Mouse (Mus musculus): Measurements from ENCODE around the gene Pnpla7. TPM values are rescaled to one million over a fixed set of nuclear protein-coding genes. Genes with fewer than 3 reads are reported as not detected.
"Not testable (repeated sequence)": the region's sequence is repeated elsewhere in the genome, so short reads cannot be mapped to it uniquely, and the experiment has no call there.

The Pnpla7 gene
- polyA plus RNA-seq, 1 experiment from 2014 or later = 3.8 TPM

DNA sequence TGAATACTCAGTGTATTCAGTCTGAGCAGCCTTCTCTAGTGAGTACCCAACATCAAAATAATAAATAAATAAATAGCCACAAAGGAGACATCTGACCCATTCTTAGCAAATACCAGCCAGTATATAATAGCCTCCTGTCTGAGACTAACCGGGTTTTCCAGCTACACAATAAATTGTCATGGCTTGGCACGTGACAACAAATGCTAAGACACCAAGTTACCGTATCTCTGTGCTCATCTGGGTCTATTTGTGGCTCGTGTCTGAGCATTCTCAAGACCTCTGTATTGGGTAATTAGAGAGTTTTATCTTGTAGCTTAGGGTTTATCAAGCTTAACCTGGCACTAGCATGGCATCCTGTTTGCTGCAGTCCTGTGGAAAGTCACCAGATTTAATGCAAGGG, 33.7 kb upstream of the Pnpla7 start:
- H3K27ac ChIP-seq (ENCODE audit: low read length) = no peak overlapping the region
- H3K36me3 ChIP-seq (ENCODE audit: control insufficient read depth, insufficient read depth, low read length) = no peaks in the 10 kb centered on the region
- H3K4me2 ChIP-seq (ENCODE audit: low read length) = no peak overlapping the region
- WGBS = 87% methylated on average over 4 of the region's 4 CpGs
- no peak overlapping the region for H3K9ac ChIP-seq (ENCODE audit: low read depth, low read length)
- no peak overlapping the region for H3K4me3 ChIP-seq (ENCODE audit: low read depth, low read length)
- no peaks in the 10 kb centered on the region for H3K4me1 ChIP-seq (ENCODE audit: control insufficient read depth, insufficient read depth, low read length)
- no peaks in the 10 kb centered on the region for H3K27me3 ChIP-seq (ENCODE audit: control insufficient read depth, insufficient read depth, low read depth, low read length)
- no peak for ATAC-seq
- H3K9me3 ChIP-seq (replicated peaks; ENCODE audit: control insufficient read depth, low read length, poor library complexity, severe bottlenecking) = no peaks in the 10 kb centered on the region

DNA sequence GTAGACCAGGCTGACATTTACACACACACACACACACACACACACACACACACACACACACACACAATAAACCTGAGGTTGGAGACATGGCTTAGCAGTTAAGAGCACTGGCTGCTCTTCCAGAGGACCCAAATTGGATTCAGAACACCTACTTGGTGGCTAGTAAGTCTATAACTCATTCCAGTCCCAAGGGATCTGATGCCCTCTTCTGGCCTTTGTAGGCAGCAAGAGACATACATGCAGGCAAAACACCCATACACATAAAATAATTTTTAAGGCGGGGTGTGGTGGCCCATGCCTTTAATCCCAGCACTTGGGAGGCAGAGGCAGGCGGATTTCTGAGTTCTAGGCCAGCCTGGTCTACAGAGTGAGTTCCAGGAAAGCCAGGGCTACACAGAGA, 31.5 kb upstream of the Pnpla7 start:
- 58% methylated on average over 2 of the region's 2 CpGs for WGBS

DNA sequence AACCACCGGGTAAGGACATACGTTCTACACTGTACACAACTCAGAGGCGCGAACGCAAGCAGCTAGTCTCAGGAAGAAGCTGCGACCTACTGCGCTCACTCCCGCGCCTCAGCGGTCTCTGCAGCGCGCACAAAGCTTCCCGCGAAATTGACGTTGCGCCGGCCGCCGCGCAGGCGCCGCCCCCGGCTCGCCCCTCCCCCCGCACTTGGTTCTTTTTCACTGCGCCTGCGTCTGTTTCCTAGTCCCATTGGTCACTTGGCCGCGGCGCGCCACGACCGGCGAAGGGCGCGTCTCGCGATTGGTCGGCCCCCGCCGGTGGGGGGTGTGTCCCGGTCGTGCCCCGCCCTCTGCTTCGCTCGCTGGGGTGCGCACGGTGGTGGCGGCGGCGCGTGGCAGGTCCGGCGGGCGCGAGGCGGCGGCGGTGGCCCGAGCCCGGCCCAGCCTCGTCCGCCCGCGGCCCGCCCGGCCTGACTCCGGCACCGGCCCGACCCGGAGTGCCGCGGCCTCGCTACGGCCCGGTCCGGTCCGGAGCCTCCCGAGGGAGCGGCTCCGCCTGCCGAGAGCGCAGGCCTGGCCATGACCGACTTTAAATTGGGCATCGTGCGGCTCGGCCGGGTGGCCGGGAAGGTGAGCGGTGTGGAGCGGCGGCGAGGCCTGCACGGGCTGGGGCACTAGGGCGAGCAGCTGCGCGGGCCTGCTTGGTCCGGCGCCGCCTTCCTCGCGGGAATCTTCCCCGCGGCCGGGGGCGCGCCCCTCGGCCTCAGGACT, 26.2 kb upstream of the Pnpla7 start, which contains the start of gene Zmynd19:
Zmynd19 (plus strand) TSS at position 372 of the 768 bp plus-strand sequence.
- WGBS = 0% methylated on average over 87 of the region's 108 CpGs
- H3K27me3 ChIP-seq (ENCODE audit: control insufficient read depth, insufficient read depth, low read depth, low read length) = no peaks in the 10 kb centered on the region
- peak; percentile 97 for ATAC-seq

More for the DNA sequence above, 31.5 kb upstream of the Pnpla7 start:
- H3K9me3 ChIP-seq (replicated peaks; ENCODE audit: control insufficient read depth, low read length, poor library complexity, severe bottlenecking); H3K4me1 ChIP-seq (ENCODE audit: control insufficient read depth, insufficient read depth, low read length); ATAC-seq; H3K4me2 ChIP-seq (ENCODE audit: low read length); H3K9ac ChIP-seq (ENCODE audit: low read depth, low read length); H3K4me3 ChIP-seq (ENCODE audit: low read depth, low read length); H3K27me3 ChIP-seq (ENCODE audit: control insufficient read depth, insufficient read depth, low read depth, low read length); H3K36me3 ChIP-seq (ENCODE audit: control insufficient read depth, insufficient read depth, low read length); H3K27ac ChIP-seq (ENCODE audit: low read length): not testable (repeated sequence)

DNA sequence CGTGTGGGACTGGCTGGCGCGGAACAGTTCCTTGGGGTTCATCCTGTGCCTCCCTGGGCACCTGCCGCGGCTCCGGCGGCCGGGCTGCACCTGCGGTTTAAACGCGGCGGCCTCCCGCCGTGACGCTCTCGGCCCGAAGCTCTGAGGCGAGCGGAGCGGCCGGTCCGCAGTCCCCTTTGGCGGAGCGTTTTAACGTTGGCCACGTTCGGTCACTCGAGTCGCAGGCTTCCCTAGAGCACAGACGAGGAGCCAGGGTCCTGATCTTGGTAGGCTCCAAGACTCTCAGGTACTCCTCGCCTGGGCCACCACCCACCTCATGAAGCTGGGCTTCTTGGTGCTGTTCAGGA, 25.7 kb upstream of the Pnpla7 start:
- Histone ChIP-seq H3K27ac (ENCODE audit: low read length) (peak overlapping the region; percentile 69), H3K4me2 (ENCODE audit: low read length) (peak overlapping the region; percentile 96), H3K9me3 (replicated peaks; ENCODE audit: control insufficient read depth, low read length, poor library complexity, severe bottlenecking) (no peaks in the 10 kb centered on the region), H3K36me3 (ENCODE audit: control insufficient read depth, insufficient read depth, low read length) (peaks cover 16% of the 10 kb centered on the region), H3K4me1 (ENCODE audit: control insufficient read depth, insufficient read depth, low read length) (peaks cover 16% of the 10 kb centered on the region), H3K9ac (ENCODE audit: low read depth, low read length) (peak overlapping the region; percentile 89), H3K4me3 (ENCODE audit: low read depth, low read length) (peak overlapping the region; percentile 98), H3K27me3 (ENCODE audit: control insufficient read depth, insufficient read depth, low read depth, low read length) (no peaks in the 10 kb centered on the region)
- WGBS = under 1% methylated on average over 30 of the region's 31 CpGs
- ATAC-seq = 0 out of 2 replicates have a peak, but pooled peaks have one; percentile 15

More for the DNA sequence above, 26.2 kb upstream of the Pnpla7 start, which contains the start of gene Zmynd19:
- H3K4me2 ChIP-seq (ENCODE audit: low read length) = peak within 1 kb of the TSS; percentile 96
- peaks cover 12% of the 10 kb centered on the region for H3K36me3 ChIP-seq (ENCODE audit: control insufficient read depth, insufficient read depth, low read length)
- peak within 1 kb of the TSS; percentile 98 for H3K4me3 ChIP-seq (ENCODE audit: low read depth, low read length)
- peaks cover 16% of the 10 kb centered on the region for H3K4me1 ChIP-seq (ENCODE audit: control insufficient read depth, insufficient read depth, low read length)
- peak within 1 kb of the TSS; percentile 69 for H3K27ac ChIP-seq (ENCODE audit: low read length)
- H3K9ac ChIP-seq (ENCODE audit: low read depth, low read length) = peak within 1 kb of the TSS; percentile 89
- no peaks in the 10 kb centered on the region for H3K9me3 ChIP-seq (replicated peaks; ENCODE audit: control insufficient read depth, low read length, poor library complexity, severe bottlenecking)

DNA sequence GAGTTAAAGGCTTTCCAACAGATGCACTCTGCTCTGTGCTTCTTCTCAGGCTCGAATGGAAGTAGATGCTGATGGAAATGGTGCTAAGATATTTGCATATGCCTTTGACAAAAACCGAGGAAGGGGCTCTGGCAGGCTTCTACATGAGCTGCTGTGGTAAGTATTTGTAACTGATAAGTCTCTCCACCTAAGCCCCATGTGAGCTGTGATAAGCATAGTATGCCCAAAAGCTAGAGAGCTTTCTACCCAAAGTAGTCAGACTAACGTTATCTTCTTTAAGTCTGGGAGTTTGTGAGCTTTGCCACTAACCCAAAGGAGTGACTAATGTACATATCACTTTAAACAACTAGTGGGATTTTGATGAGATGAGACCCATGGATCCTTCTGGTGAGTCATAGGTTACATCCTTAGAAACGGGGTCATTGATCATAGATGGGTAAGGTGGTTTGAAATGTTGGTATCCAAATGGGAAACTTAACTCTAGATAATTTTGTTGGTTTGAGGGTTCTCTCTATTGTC, 23.2 kb upstream of the Pnpla7 start:
- Histone ChIP-seq H3K4me1 (ENCODE audit: control insufficient read depth, insufficient read depth, low read length) (peaks cover 16% of the 10 kb centered on the region), H3K27ac (ENCODE audit: low read length) (no peak overlapping the region), H3K9me3 (replicated peaks; ENCODE audit: control insufficient read depth, low read length, poor library complexity, severe bottlenecking) (no peaks in the 10 kb centered on the region), H3K36me3 (ENCODE audit: control insufficient read depth, insufficient read depth, low read length) (peaks cover 18% of the 10 kb centered on the region), H3K9ac (ENCODE audit: low read depth, low read length) (no peak overlapping the region), H3K4me2 (ENCODE audit: low read length) (no peak overlapping the region), H3K27me3 (ENCODE audit: control insufficient read depth, insufficient read depth, low read depth, low read length) (no peaks in the 10 kb centered on the region), H3K4me3 (ENCODE audit: low read depth, low read length) (no peak overlapping the region)
- 91% methylated on average over 4 of the region's 4 CpGs for WGBS
- no peak for ATAC-seq

DNA sequence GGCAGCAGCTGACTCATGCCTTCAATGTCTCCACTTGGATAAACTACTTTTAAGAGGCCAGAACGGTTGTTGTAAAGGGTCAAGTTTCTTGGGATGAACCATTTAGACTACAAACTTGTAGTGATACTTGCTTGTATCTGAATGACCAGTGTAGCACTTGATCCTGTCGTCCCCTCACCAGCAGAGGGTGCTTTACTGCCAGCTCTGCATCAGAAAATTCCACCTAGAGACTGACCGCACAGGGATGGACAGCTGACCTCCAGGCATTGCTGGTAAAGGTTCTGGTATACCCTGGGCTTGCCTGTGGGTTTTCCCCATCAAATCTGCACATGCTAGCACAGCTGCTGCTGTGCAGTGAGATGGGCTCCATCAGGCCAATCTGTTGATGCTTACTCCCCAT, 14.9 kb upstream of the Pnpla7 start:
- H3K4me1 ChIP-seq (ENCODE audit: control insufficient read depth, insufficient read depth, low read length) = peaks cover 7% of the 10 kb centered on the region
- WGBS = 26% methylated on average over 3 of the region's 3 CpGs
- H3K4me2 ChIP-seq (ENCODE audit: low read length) = no peak overlapping the region
- no peak overlapping the region for H3K4me3 ChIP-seq (ENCODE audit: low read depth, low read length)
- H3K36me3 ChIP-seq (ENCODE audit: control insufficient read depth, insufficient read depth, low read length) = peaks cover 16% of the 10 kb centered on the region
- no peak overlapping the region for H3K9ac ChIP-seq (ENCODE audit: low read depth, low read length)
- H3K27ac ChIP-seq (ENCODE audit: low read length) = no peak overlapping the region
- H3K9me3 ChIP-seq (replicated peaks; ENCODE audit: control insufficient read depth, low read length, poor library complexity, severe bottlenecking) = no peaks in the 10 kb centered on the region
- no peak for ATAC-seq
- H3K27me3 ChIP-seq (ENCODE audit: control insufficient read depth, insufficient read depth, low read depth, low read length) = no peaks in the 10 kb centered on the region

DNA sequence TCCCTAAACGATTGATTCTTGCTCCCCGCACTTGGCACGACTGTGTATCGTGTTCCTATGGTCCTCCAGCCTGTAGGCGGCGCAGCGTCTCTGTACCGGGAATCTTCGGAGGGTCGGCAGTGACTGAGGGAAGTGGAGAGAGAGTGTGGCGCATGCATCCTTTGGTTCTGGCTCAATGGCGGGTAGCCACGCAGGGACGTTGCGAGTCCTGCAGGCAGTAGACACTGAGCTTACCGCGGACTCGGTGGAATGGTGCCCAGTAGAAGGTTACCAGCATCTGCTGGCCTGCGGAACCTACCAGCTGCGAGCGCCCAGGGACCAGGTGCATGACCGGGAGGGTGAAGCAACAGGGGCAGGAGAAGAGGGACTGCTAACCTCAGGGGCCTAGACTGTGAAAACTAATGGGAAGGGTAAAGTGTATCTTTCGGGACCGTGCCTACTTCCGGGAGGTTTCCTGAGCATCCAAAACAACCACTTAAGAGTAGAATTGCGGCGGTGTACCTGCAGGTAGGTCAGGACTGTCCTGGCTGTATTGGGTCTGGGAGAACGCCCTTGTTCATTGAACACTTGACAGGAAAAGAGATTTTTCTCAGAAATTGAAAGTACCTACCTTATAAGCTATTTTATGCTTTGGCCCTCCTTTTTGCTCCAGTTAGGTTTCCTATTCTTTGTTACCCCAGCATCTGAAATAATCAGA, 13.4 kb upstream of the Pnpla7 start, which contains the start of gene Dph7:
Dph7 (plus strand) TSS at position 97 of the 697 bp plus-strand sequence.
- WGBS = under 1% methylated on average over 28 of the region's 28 CpGs
- Histone ChIP-seq H3K36me3 (ENCODE audit: control insufficient read depth, insufficient read depth, low read length) (peaks cover 22% of the 10 kb centered on the region), H3K4me3 (ENCODE audit: low read depth, low read length) (peak within 1 kb of the TSS; percentile 85), H3K4me2 (ENCODE audit: low read length) (peak within 1 kb of the TSS; percentile 90), H3K9ac (ENCODE audit: low read depth, low read length) (peak within 1 kb of the TSS; percentile 82), H3K9me3 (replicated peaks; ENCODE audit: control insufficient read depth, low read length, poor library complexity, severe bottlenecking) (no peaks in the 10 kb centered on the region), H3K27ac (ENCODE audit: low read length) (peak within 1 kb of the TSS; percentile 48), H3K27me3 (ENCODE audit: control insufficient read depth, insufficient read depth, low read depth, low read length) (no peaks in the 10 kb centered on the region), H3K4me1 (ENCODE audit: control insufficient read depth, insufficient read depth, low read length) (peaks cover 7% of the 10 kb centered on the region)
- ATAC-seq = peak; percentile 96

DNA sequence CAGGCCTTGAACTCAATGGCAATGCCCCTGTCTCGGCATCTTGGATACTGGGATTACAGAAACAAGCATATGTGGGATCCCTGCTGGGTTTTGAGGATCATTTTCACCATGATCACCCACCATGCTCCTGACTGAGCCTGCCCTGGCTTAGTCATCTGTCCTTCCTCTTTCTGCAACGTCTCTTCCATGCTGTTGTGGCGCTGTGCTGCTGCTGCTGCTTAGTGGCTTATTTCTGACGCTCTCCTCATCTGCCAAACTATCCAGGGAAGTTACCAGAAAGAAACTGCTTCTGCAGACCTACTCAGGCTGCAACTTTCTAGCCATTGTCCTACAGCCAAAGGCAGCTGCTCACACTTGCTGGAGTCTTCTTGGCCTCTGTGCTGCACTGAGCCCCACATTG, 5.4 kb upstream of the Pnpla7 start:
- Histone ChIP-seq H3K9ac (ENCODE audit: low read depth, low read length) (no peak overlapping the region), H3K36me3 (ENCODE audit: control insufficient read depth, insufficient read depth, low read length) (peaks cover 32% of the 10 kb centered on the region), H3K4me2 (ENCODE audit: low read length) (no peak overlapping the region), H3K4me1 (ENCODE audit: control insufficient read depth, insufficient read depth, low read length) (peaks cover 10% of the 10 kb centered on the region), H3K9me3 (replicated peaks; ENCODE audit: control insufficient read depth, low read length, poor library complexity, severe bottlenecking) (no peaks in the 10 kb centered on the region), H3K27me3 (ENCODE audit: control insufficient read depth, insufficient read depth, low read depth, low read length) (no peaks in the 10 kb centered on the region), H3K4me3 (ENCODE audit: low read depth, low read length) (no peak overlapping the region), H3K27ac (ENCODE audit: low read length) (no peak overlapping the region)
- ATAC-seq = no peak
- WGBS = 80% methylated on average over 4 of the region's 4 CpGs

DNA sequence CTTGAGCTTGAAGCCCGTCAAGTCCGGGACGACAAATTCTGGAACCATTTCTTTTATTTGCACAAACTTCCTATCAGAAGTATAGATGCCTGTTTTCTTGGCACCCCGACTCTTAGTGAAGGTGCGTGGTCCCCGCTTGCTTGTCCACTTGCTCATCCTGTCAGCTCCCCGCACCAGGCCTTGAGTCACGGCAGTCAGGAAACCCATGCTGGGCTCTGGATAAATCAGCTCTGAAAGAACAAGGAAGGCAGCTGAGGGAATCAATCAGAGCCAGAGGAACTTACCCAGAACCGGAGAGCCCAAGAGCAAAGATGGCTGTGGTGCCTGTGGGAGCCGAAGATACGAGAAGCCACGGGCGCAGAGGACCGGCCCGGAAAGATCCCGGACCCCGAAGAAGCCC, 1.4 kb upstream of the Pnpla7 start:
- 0% methylated on average over 17 of the region's 17 CpGs for WGBS
- H3K9me3 ChIP-seq (replicated peaks; ENCODE audit: control insufficient read depth, low read length, poor library complexity, severe bottlenecking); H3K27me3 ChIP-seq (ENCODE audit: control insufficient read depth, insufficient read depth, low read depth, low read length): not testable (repeated sequence)
- peaks cover 18% of the 10 kb centered on the region for H3K4me1 ChIP-seq (ENCODE audit: control insufficient read depth, insufficient read depth, low read length)
- peak overlapping the region; percentile 71 for H3K4me2 ChIP-seq (ENCODE audit: low read length)
- H3K9ac ChIP-seq (ENCODE audit: low read depth, low read length) = peak overlapping the region; percentile 89
- ATAC-seq = peak; percentile 1
- H3K4me3 ChIP-seq (ENCODE audit: low read depth, low read length) = peak overlapping the region; percentile 82
- peaks cover 16% of the 10 kb centered on the region for H3K36me3 ChIP-seq (ENCODE audit: control insufficient read depth, insufficient read depth, low read length)
- H3K27ac ChIP-seq (ENCODE audit: low read length) = peak overlapping the region; percentile 83
